Mouse (Mus musculus): ENCODE data around the gene Zfp607b. TPM values are rescaled to one million over a fixed set of nuclear protein-coding genes. Genes with fewer than 3 reads are reported as not detected.
A peak's percentile ranks its signal among the peaks of the same experiment; 100 is the strongest.

Gene Zfp607b
- polyA plus RNA-seq, 1 experiment: 0.13 TPM

- Histone ChIP-seq H3K4me3 (ENCODE audit: extremely low read depth, insufficient read depth, insufficient read length) (no peak overlapping the region), H3K4me1 (ENCODE audit: control insufficient read depth, insufficient read depth, insufficient read length) (no peaks in the 10 kb centered on the region), H3K36me3 (ENCODE audit: control insufficient read depth, insufficient read depth, low read length) (no peaks in the 10 kb centered on the region), H3K27me3 (ENCODE audit: control insufficient read depth, insufficient read depth, low read length) (no peaks in the 10 kb centered on the region), H3K27ac (ENCODE audit: insufficient read depth, low read length) (no peak overlapping the region)
- no peak for TF ChIP-seq POLR2A (IDR thresholded peaks at IDR 0.05; ENCODE audit: low read depth, low read length)
- no peak for TF ChIP-seq CTCF (IDR thresholded peaks at IDR 0.05; ENCODE audit: extremely low read depth, insufficient read depth, insufficient read length, insufficient replicate concordance)
- 34% methylated on average over 5 of the region's 5 CpGs for WGBS
- no peak for DNase-seq (ENCODE audit: low read depth in 1 of 2, low spot score in 2 of 2)
Measured at GRCm38 (mm10) chr7:27685220-27685619, 3.9 kb upstream of the Zfp607b start.

- DNase-seq (ENCODE audit: low read depth in 1 of 2, low spot score in 2 of 2): no peak
- H3K4me1 ChIP-seq (ENCODE audit: control insufficient read depth, insufficient read depth, insufficient read length): no peaks in the 10 kb centered on the region
- H3K4me3 ChIP-seq (ENCODE audit: extremely low read depth, insufficient read depth, insufficient read length): no peak overlapping the region
- no peak overlapping the region for H3K27ac ChIP-seq (ENCODE audit: insufficient read depth, low read length)
- H3K27me3 ChIP-seq (ENCODE audit: control insufficient read depth, insufficient read depth, low read length): no peaks in the 10 kb centered on the region
- no peaks in the 10 kb centered on the region for H3K36me3 ChIP-seq (ENCODE audit: control insufficient read depth, insufficient read depth, low read length)
- WGBS: 2% methylated on average over 6 of the region's 6 CpGs
- TF ChIP-seq POLR2A (IDR thresholded peaks at IDR 0.05; ENCODE audit: low read depth, low read length) (no peak), CTCF (IDR thresholded peaks at IDR 0.05; ENCODE audit: extremely low read depth, insufficient read depth, insufficient read length, insufficient replicate concordance) (no peak)
Measured at GRCm38 (mm10) chr7:27685681-27686080, 3.5 kb upstream of the Zfp607b start.

- Histone ChIP-seq H3K27me3 (ENCODE audit: control insufficient read depth, insufficient read depth, low read length) (no peaks in the 10 kb centered on the region), H3K27ac (ENCODE audit: insufficient read depth, low read length) (no peak overlapping the region), H3K36me3 (ENCODE audit: control insufficient read depth, insufficient read depth, low read length) (no peaks in the 10 kb centered on the region), H3K4me1 (ENCODE audit: control insufficient read depth, insufficient read depth, insufficient read length) (no peaks in the 10 kb centered on the region), H3K4me3 (ENCODE audit: extremely low read depth, insufficient read depth, insufficient read length) (no peak overlapping the region)
- 94% methylated on average over 1 of the region's 1 CpGs for WGBS
- TF ChIP-seq POLR2A (IDR thresholded peaks at IDR 0.05; ENCODE audit: low read depth, low read length) (no peak), CTCF (IDR thresholded peaks at IDR 0.05; ENCODE audit: extremely low read depth, insufficient read depth, insufficient read length, insufficient replicate concordance) (no peak)
- DNase-seq (ENCODE audit: low read depth in 1 of 2, low spot score in 2 of 2): no peak
Measured at GRCm38 (mm10) chr7:27687043-27687442, 2.1 kb upstream of the Zfp607b start.

GRCm38 (mm10) chr7:27687836-27688235 lies 1.3 kb upstream of the Zfp607b start:
- DNase-seq (ENCODE audit: low read depth in 1 of 2, low spot score in 2 of 2): no peak
- H3K27me3 ChIP-seq (ENCODE audit: control insufficient read depth, insufficient read depth, low read length): no peaks in the 10 kb centered on the region
- no peaks in the 10 kb centered on the region for H3K36me3 ChIP-seq (ENCODE audit: control insufficient read depth, insufficient read depth, low read length)
- TF ChIP-seq CTCF (IDR thresholded peaks at IDR 0.05; ENCODE audit: extremely low read depth, insufficient read depth, insufficient read length, insufficient replicate concordance) (no peak), POLR2A (IDR thresholded peaks at IDR 0.05; ENCODE audit: low read depth, low read length) (no peak)
- H3K4me1 ChIP-seq (ENCODE audit: control insufficient read depth, insufficient read depth, insufficient read length): no peaks in the 10 kb centered on the region
- H3K4me3 ChIP-seq (ENCODE audit: extremely low read depth, insufficient read depth, insufficient read length): no peak overlapping the region
- 75% methylated on average over 3 of the region's 3 CpGs for WGBS
- H3K27ac ChIP-seq (ENCODE audit: insufficient read depth, low read length): no peak overlapping the region

- Histone ChIP-seq H3K27ac (ENCODE audit: insufficient read depth, low read length) (no peak overlapping the region), H3K36me3 (ENCODE audit: control insufficient read depth, insufficient read depth, low read length) (no peaks in the 10 kb centered on the region), H3K27me3 (ENCODE audit: control insufficient read depth, insufficient read depth, low read length) (no peaks in the 10 kb centered on the region), H3K4me1 (ENCODE audit: control insufficient read depth, insufficient read depth, insufficient read length) (no peaks in the 10 kb centered on the region), H3K4me3 (ENCODE audit: extremely low read depth, insufficient read depth, insufficient read length) (no peak overlapping the region)
- DNase-seq (ENCODE audit: low read depth in 1 of 2, low spot score in 2 of 2): no peak
- WGBS: 26% methylated on average over 14 of the region's 14 CpGs
- TF ChIP-seq POLR2A (IDR thresholded peaks at IDR 0.05; ENCODE audit: low read depth, low read length) (no peak), CTCF (IDR thresholded peaks at IDR 0.05; ENCODE audit: extremely low read depth, insufficient read depth, insufficient read length, insufficient replicate concordance) (no peak)
Measured at GRCm38 (mm10) chr7:27688246-27688788, 823 bp upstream of the Zfp607b start.

- no peak for TF ChIP-seq POLR2A (IDR thresholded peaks at IDR 0.05; ENCODE audit: low read depth, low read length)
- peak; percentile 64; the same call in 1 of the 2 replicates for TF ChIP-seq CTCF (IDR thresholded peaks at IDR 0.05; ENCODE audit: extremely low read depth, insufficient read depth, insufficient read length, insufficient replicate concordance)
- Histone ChIP-seq H3K36me3 (ENCODE audit: control insufficient read depth, insufficient read depth, low read length) (no peaks in the 10 kb centered on the region), H3K27me3 (ENCODE audit: control insufficient read depth, insufficient read depth, low read length) (no peaks in the 10 kb centered on the region), H3K4me1 (ENCODE audit: control insufficient read depth, insufficient read depth, insufficient read length) (no peaks in the 10 kb centered on the region), H3K4me3 (ENCODE audit: extremely low read depth, insufficient read depth, insufficient read length) (no peak overlapping the region), H3K27ac (ENCODE audit: insufficient read depth, low read length) (no peak overlapping the region)
- 51% methylated on average over 5 of the region's 5 CpGs for WGBS
- peak in 1 of 2 experiments; percentile 30 for DNase-seq (ENCODE audit: low read depth in 1 of 2, low spot score in 2 of 2)
Measured at GRCm38 (mm10) chr7:27691076-27691475, 1.9 kb downstream of the Zfp607b start.

GRCm38 (mm10) chr7:27696711-27697110 lies 7.6 kb downstream of the Zfp607b start:
- WGBS: 81% methylated on average over 3 of the region's 3 CpGs
- Histone ChIP-seq H3K36me3 (ENCODE audit: control insufficient read depth, insufficient read depth, low read length) (no peaks in the 10 kb centered on the region), H3K4me1 (ENCODE audit: control insufficient read depth, insufficient read depth, insufficient read length) (no peaks in the 10 kb centered on the region), H3K4me3 (ENCODE audit: extremely low read depth, insufficient read depth, insufficient read length) (no peak overlapping the region), H3K27ac (ENCODE audit: insufficient read depth, low read length) (no peak overlapping the region), H3K27me3 (ENCODE audit: control insufficient read depth, insufficient read depth, low read length) (no peaks in the 10 kb centered on the region)
- TF ChIP-seq POLR2A (IDR thresholded peaks at IDR 0.05; ENCODE audit: low read depth, low read length) (no peak), CTCF (IDR thresholded peaks at IDR 0.05; ENCODE audit: extremely low read depth, insufficient read depth, insufficient read length, insufficient replicate concordance) (no peak)
- no peak for DNase-seq (ENCODE audit: low read depth in 1 of 2, low spot score in 2 of 2)

Measured in spleen, adult 2 months (tissue).